Mouse (Mus musculus): Measurements from ENCODE around the gene Uck2. TPM values are rescaled to one million over a fixed set of nuclear protein-coding genes. Genes with fewer than 3 reads are reported as not detected.

The Uck2 gene
- polyA plus RNA-seq, 2 experiments, result 45.7 to 69.3 TPM

DNA sequence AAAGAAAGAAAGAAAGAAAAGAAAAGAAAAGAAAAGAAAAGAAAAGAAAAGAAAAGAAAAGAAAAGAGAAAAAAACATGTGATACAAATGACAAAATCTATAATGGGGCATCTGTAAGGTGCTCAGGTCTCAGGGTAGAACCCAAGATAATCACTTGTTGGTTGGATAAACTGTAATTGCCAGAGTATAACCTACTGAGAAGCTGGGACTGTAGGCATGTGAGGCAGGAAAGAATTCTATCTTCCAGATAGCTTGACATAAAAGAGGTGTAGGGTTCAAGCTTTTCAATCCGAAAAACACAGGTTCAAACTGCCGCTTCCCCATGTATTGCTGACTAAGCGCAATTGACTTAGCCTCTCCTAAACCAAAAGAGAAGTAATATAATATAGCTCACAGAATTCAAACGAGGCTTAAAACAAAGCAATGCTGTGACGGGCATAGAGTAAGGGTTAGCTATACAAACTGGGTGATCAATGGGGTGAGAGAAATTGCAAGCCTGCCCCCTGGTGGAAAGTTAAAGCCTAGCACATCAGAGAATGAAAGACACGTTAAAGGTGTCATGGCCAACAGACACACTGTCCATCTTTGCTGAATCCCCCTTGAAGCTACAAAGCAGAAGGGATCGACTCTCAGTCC, 73.0 kb downstream of the Uck2 start:
- Histone ChIP-seq H3K27ac (replicated peaks; ENCODE audit: low read depth, low read length) (no peak overlapping the region), H3K4me3 (replicated peaks; ENCODE audit: low read length) (no peak overlapping the region), H3K9ac (ENCODE audit: low read depth, low read length, severe bottlenecking) (no peak overlapping the region), H3K4me1 (ENCODE audit: control insufficient read depth, insufficient read depth, low read length) (no peaks in the 10 kb centered on the region), H3K36me3 (ENCODE audit: control insufficient read depth, insufficient read depth, low read length) (no peaks in the 10 kb centered on the region), H3K9me3 (ENCODE audit: control insufficient read depth, low read length) (no peaks in the 10 kb centered on the region), H3K27me3 (ENCODE audit: control insufficient read depth, insufficient read depth, low read length) (no peaks in the 10 kb centered on the region), H3K4me2 (replicated peaks; ENCODE audit: low read depth, low read length, severe bottlenecking) (no peak overlapping the region)
- 28% methylated on average over 7 of the region's 7 CpGs for WGBS
- no peak for TF ChIP-seq POLR2A (IDR thresholded peaks at IDR 0.05; ENCODE audit: borderline replicate concordance, extremely low read depth, insufficient read depth, insufficient read length)
- DNase-seq (ENCODE audit: low spot score) (peak; percentile 32), ATAC-seq (ENCODE audit: low FRiP score, low read depth) (no peak; the same call in 1 of the 2 replicates)

DNA sequence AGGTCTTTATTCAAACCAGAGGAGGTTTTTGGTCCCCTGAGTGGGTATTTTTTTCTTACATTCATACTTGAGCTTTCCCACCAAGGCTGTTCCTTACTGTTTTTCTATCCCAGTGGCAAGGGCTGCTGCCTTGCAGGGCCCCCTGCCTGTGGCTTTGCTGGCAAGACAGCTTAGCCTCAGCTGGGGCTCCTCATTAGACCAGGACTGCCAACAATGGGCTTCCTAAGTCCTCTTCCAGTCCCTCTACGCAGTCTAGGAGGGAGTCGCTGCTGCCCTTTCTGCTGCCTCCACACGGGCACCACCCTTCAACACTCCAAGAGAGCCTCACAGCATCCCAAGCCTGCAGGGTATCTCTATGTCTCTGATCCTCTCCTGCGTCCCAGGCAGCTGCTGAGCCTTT, 76.3 kb downstream of the Uck2 start:
- H3K4me1 ChIP-seq (ENCODE audit: control insufficient read depth, insufficient read depth, low read length), result no peaks in the 10 kb centered on the region
- no peak overlapping the region for H3K9ac ChIP-seq (ENCODE audit: low read depth, low read length, severe bottlenecking)
- H3K27me3 ChIP-seq (ENCODE audit: control insufficient read depth, insufficient read depth, low read length), result no peaks in the 10 kb centered on the region
- no peak for TF ChIP-seq POLR2A (IDR thresholded peaks at IDR 0.05; ENCODE audit: borderline replicate concordance, extremely low read depth, insufficient read depth, insufficient read length)
- WGBS, result 62% methylated on average over 4 of the region's 4 CpGs
- no peak overlapping the region for H3K4me3 ChIP-seq (replicated peaks; ENCODE audit: low read length)
- no peaks in the 10 kb centered on the region for H3K9me3 ChIP-seq (ENCODE audit: control insufficient read depth, low read length)
- no peak overlapping the region for H3K27ac ChIP-seq (replicated peaks; ENCODE audit: low read depth, low read length)
- no peaks in the 10 kb centered on the region for H3K36me3 ChIP-seq (ENCODE audit: control insufficient read depth, insufficient read depth, low read length)
- DNase-seq (ENCODE audit: low spot score), result no peak
- no peak overlapping the region for H3K4me2 ChIP-seq (replicated peaks; ENCODE audit: low read depth, low read length, severe bottlenecking)
- ATAC-seq (ENCODE audit: low FRiP score, low read depth), result no peak

DNA sequence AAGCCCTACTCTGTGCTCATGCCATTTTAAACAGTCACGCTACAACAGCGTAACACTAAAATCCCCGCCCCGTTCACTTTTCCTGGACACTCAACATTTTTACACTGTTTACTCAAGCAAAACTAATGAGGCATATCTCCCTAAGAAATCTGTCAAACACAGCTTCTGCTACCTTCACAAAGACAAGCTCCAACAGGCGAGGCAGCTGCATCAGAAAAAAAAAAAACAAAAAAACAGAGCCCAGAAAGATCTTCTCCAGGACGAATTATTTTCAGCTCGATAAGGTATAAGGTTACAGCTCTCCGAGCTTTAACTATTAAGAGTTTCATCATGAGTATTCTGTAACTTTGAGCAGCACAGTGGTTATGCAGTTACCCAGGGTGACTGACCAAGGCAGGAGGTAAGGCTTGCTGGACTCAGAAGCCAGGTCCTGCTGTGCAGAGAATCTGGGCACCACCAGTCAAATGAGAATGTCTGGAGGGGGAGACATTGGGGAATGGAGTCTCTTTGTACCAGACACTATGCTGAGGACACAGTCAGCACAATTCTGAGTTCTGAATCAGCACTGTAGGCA, 79.9 kb downstream of the Uck2 start:
- Histone ChIP-seq H3K9me3 (ENCODE audit: control insufficient read depth, low read length) (no peaks in the 10 kb centered on the region), H3K4me2 (replicated peaks; ENCODE audit: low read depth, low read length, severe bottlenecking) (no peak overlapping the region), H3K27me3 (ENCODE audit: control insufficient read depth, insufficient read depth, low read length) (no peaks in the 10 kb centered on the region), H3K4me1 (ENCODE audit: control insufficient read depth, insufficient read depth, low read length) (no peaks in the 10 kb centered on the region), H3K27ac (replicated peaks; ENCODE audit: low read depth, low read length) (no peak overlapping the region), H3K36me3 (ENCODE audit: control insufficient read depth, insufficient read depth, low read length) (no peaks in the 10 kb centered on the region), H3K4me3 (replicated peaks; ENCODE audit: low read length) (no peak overlapping the region), H3K9ac (ENCODE audit: low read depth, low read length, severe bottlenecking) (no peak overlapping the region)
- ATAC-seq (ENCODE audit: low FRiP score, low read depth), result no peak
- TF ChIP-seq POLR2A (IDR thresholded peaks at IDR 0.05; ENCODE audit: borderline replicate concordance, extremely low read depth, insufficient read depth, insufficient read length), result no peak
- no peak for DNase-seq (ENCODE audit: low spot score)
- 56% methylated on average over 8 of the region's 8 CpGs for WGBS

DNA sequence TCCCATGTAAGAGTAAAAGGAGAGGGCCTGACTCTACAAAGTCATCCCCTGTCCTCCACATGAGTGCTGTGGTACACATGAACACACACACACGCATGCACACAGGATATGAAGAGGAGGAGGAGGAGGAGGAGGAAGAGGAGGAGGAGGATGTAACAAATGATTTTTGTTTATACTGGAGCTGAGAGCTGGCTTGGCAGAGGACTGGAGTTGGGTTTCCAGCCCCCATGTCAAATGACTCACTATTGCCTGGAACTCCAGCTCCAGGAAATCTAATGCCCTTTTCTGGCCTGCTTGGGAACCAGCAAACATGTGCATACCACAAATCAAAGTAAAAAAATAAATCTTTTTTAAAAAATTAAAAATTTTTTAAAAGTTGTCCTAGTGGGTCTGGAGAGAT, 80.7 kb downstream of the Uck2 start:
- ATAC-seq (ENCODE audit: low FRiP score, low read depth) (no peak), DNase-seq (ENCODE audit: low spot score) (no peak)
- no peaks in the 10 kb centered on the region for H3K36me3 ChIP-seq (ENCODE audit: control insufficient read depth, insufficient read depth, low read length)
- no peak overlapping the region for H3K9ac ChIP-seq (ENCODE audit: low read depth, low read length, severe bottlenecking)
- no peak overlapping the region for H3K27ac ChIP-seq (replicated peaks; ENCODE audit: low read depth, low read length)
- WGBS, result 96% methylated on average over 1 of the region's 1 CpGs
- TF ChIP-seq POLR2A (IDR thresholded peaks at IDR 0.05; ENCODE audit: borderline replicate concordance, extremely low read depth, insufficient read depth, insufficient read length), result no peak
- no peaks in the 10 kb centered on the region for H3K4me1 ChIP-seq (ENCODE audit: control insufficient read depth, insufficient read depth, low read length)
- no peaks in the 10 kb centered on the region for H3K27me3 ChIP-seq (ENCODE audit: control insufficient read depth, insufficient read depth, low read length)
- no peaks in the 10 kb centered on the region for H3K9me3 ChIP-seq (ENCODE audit: control insufficient read depth, low read length)
- H3K4me3 ChIP-seq (replicated peaks; ENCODE audit: low read length), result no peak overlapping the region
- H3K4me2 ChIP-seq (replicated peaks; ENCODE audit: low read depth, low read length, severe bottlenecking), result no peak overlapping the region

DNA sequence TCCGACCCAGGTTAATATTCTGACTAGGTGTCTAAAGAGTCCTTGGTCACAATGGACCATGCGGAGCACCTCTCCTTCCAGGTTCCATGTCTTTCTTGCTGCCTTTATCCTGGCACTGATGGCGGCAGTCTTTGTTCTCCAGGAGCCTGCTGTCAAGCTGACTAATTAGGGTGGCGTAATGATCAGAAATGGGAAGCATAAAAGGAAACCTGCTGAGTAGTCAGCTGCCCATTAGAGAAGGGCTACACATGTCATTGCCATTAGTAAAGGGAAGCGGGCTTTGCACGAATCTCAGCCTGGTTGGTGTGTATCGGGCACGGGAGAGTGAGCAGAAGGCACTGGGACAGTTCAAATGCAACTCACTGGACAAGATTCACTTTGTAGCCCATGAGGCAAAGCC, 90.4 kb downstream of the Uck2 start:
- 22% methylated on average over 8 of the region's 8 CpGs for WGBS
- TF ChIP-seq POLR2A (IDR thresholded peaks at IDR 0.05; ENCODE audit: borderline replicate concordance, extremely low read depth, insufficient read depth, insufficient read length), result no peak
- ATAC-seq (ENCODE audit: low FRiP score, low read depth), result no peak

More for the DNA sequence above, 90.4 kb downstream of the Uck2 start:
- H3K4me3 ChIP-seq (replicated peaks; ENCODE audit: low read length), result no peak overlapping the region
- no peaks in the 10 kb centered on the region for H3K9me3 ChIP-seq (ENCODE audit: control insufficient read depth, low read length)
- no peak overlapping the region for H3K27ac ChIP-seq (replicated peaks; ENCODE audit: low read depth, low read length)
- H3K9ac ChIP-seq (ENCODE audit: low read depth, low read length, severe bottlenecking), result no peak overlapping the region
- no peaks in the 10 kb centered on the region for H3K27me3 ChIP-seq (ENCODE audit: control insufficient read depth, insufficient read depth, low read length)
- H3K36me3 ChIP-seq (ENCODE audit: control insufficient read depth, insufficient read depth, low read length), result no peaks in the 10 kb centered on the region
- no peaks in the 10 kb centered on the region for H3K4me1 ChIP-seq (ENCODE audit: control insufficient read depth, insufficient read depth, low read length)
- H3K4me2 ChIP-seq (replicated peaks; ENCODE audit: low read depth, low read length, severe bottlenecking), result no peak overlapping the region
- DNase-seq (ENCODE audit: low spot score), result no peak
